Mouse (Mus musculus): ENCODE results near the gene Shq1. TPM values are rescaled to one million over a fixed set of nuclear protein-coding genes. Genes with fewer than 3 reads are reported as not detected.

The Shq1 gene
- total RNA-seq, 2 experiments from 2014 or later, result 7.3 to 7.7 TPM

DNA sequence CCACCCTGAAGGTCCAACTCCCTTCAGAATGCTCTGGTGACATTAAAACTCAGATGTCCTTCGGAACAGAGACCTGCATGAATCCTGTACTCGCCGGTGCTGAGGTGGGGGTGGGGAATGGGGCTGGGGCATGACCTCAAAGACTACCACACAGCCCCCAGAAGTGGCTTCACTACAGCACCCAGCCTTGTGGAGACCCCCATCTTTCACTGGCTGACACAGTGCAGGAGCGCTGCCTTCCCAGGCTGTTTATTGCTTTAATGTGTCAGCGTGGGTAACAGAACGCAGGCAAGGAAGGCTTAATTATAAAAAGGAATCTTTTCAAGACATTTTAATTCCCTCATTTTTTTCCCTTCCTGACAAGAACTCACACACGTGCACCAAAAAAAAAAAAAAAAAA, 137.6 kb downstream of the Shq1 start:
- no peak for DNase-seq (ENCODE audit: low spot score in 2 of 2)

DNA sequence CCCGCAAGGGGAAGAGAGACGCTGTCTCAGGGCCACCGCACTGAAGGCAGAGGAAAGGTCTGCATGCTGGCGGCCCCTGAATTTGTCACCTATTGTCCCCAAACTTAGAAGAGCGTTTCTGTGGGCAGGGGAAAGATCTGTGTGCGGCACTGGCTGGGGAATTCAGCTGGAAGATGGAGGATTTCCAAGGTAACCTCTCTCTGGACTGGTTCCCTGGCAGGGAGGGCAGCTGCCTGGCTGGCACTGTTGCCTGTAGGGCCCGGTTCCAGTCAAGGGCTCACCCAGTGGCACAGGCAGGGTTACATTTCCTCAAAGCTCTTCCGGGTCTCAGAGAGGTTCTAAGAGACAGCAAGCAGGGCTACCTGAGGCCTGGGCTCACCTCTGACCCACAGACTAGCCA, 138.6 kb downstream of the Shq1 start:
- DNase-seq (ENCODE audit: low spot score in 2 of 2), result peak; percentile 53 to 67

DNA sequence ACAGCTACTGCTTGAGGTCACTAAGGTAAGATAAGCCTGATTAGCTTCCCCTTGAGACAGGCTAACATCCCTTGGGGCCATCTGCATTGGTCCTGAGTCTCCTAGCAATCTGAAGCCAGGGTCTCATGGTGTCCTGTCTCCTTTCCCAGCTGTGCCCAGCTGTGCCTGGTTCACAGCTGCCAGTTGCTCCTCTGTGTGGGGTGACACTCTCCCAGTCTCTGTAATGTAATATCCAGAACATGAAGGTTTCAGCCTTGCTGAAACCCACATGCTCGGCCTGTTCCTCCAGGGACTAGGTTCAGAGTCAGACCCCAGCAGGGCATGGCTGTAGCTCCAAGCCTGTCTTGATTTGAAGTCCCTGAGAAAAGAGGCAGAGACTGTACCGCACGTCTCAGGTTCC, 141.3 kb downstream of the Shq1 start:
- no peak for DNase-seq (ENCODE audit: low spot score in 2 of 2)

DNA sequence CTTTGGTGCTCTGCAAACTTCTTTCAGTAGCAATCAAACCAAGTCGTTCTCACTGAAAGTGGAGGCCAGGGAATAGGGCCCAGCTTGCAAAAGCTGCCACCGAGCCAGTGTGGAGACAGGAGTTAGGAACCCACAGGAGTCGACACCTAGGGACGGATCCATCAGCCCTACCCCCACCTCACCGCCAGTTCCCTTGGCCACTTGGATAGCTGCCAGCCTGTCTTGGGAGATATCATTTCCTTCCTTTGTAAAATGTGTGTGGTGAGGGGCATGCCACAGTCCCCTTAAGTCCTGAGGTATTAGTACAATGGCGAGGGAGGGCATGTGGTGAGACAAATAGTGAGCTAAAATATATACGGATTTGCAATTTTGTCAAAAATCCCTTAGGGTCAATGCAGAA, 142.4 kb downstream of the Shq1 start:
- no peak for DNase-seq (ENCODE audit: low spot score in 2 of 2)

DNA sequence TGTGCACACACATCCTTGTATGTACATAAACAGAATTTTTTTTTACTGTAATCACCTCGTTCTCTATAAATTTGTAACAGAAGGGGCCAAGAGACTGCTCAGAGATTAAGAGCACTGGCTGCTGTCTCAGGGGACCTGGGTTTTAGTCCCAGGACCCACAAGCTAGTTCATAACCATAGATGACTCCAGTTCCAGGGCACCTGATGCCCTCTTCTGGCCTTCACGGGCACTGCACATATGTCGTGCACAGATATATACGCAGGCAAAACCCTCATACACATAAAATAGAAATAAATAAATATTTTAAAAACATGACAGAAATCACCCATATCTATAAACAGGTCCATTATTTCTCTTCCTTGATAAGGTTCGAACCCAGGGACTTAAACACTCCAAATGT, 143.0 kb downstream of the Shq1 start:
- no peak for DNase-seq (ENCODE audit: low spot score in 2 of 2)

DNA sequence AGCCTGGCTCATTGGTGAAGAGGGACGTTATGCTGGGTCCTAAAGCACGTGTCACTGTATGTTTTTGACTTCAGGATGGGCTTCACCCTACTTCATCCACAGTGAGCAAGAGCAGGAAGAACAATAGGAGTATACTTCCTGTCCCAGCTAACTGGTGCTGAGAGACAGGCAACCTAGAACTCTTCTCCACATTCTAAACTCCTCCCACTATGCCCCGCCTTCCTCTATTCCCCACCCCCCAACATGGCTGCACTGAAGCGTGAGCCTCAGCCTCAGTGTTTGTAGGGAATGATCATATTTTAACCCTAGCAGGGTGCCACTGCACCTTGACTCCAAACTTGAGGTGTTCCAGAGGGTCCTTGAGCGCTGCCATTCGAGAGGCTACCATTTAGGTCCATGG, 143.8 kb downstream of the Shq1 start:
- DNase-seq (ENCODE audit: low spot score in 2 of 2), result no peak

DNA sequence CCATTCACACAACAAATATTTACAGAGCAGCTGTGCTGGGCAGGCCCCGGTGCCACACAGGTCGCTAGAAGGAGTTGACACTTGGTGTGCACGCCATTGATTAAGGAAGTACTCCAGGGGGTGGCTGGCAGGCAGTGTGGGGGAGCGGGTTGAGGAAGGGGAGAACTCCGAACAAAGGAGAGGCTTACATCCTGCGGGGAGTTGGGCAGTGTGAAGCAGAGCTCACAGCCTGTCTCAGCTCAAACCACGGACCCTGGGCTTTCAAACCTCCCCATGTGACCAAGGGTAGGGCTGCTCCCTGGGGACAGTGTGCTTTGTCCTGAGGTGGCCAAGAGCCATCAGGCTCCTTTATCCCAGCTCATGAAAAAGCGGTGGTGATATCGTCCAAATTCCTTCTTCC, 144.9 kb downstream of the Shq1 start:
- no peak for DNase-seq (ENCODE audit: low spot score in 2 of 2)

DNA sequence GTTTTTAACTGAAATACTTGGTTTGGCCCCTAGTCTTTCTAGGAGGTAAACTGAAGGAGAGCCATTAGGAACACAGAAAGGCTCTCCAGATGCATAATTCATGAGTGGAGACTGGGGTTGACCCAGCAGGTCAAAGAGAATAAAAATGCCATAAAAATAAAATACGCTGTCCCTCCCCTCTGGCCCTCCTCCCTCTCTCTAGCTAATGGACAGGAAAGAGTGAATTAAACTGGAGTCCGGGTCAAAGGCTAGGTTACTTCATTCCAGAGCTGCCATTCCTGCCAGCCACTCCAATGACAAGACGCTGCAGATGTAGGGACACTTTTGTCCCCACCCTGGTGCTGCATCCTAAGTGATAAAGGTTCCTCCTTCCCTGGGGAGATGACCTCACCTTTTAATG, 145.5 kb downstream of the Shq1 start:
- no peak for DNase-seq (ENCODE audit: low spot score in 2 of 2)

DNA sequence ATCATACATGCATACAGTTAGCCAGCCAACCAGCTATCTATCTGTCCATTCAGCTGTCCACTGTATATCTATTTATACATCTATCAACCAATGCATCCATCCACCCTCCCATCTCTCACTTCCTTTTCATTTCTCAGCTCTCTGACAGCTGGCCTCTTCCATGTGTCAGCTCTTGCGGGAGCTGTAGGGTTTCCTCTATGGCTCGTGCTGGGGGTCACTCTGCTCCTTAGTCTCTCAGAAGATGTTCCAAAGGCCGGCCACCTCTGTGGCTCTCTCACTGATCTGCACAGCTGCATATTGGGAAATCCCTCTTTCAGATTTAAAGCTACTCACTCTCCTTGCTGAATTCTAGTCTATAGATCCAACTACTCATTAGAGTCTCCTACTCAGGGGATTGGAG, 148.5 kb downstream of the Shq1 start:
- DNase-seq (ENCODE audit: low spot score in 2 of 2), result no peak

DNA sequence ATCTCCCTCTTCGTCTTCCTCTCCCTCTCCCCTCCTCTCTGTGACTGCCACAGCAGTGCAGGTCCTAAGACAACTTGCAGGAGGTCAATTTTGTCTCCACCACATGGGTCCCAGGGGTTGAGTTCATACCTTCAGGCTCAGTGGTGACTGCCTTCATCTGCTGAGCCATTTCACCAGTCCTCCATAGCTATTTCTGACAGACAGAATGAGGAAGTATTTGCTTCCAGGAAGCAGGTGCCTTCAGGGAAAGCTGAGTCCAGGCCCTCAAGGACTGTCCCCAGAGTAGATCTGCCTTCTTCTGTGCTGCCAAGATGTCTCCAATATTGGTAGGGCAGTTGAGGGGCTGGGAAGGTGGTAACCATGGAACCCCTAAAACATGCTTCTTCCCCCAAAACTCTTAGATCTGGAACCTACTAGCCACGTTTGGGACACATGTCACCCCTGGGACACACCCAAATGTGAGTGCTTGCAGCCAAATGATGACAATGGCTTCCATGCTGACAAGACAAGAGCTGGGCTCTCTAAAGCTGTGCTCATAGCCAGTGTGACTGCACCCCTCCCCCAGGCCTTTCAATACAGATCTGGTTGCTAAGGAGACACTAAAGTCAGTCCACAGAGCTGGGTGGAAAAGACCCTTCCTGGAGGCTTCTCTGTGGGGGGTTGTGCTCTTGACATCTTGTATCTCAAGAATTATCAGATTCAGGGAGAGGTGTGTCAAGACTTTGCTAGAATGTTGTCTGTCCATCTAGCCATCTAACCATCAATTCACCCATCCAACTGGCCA, 149.2 kb downstream of the Shq1 start:
- no peak for DNase-seq (ENCODE audit: low spot score in 2 of 2)

DNA sequence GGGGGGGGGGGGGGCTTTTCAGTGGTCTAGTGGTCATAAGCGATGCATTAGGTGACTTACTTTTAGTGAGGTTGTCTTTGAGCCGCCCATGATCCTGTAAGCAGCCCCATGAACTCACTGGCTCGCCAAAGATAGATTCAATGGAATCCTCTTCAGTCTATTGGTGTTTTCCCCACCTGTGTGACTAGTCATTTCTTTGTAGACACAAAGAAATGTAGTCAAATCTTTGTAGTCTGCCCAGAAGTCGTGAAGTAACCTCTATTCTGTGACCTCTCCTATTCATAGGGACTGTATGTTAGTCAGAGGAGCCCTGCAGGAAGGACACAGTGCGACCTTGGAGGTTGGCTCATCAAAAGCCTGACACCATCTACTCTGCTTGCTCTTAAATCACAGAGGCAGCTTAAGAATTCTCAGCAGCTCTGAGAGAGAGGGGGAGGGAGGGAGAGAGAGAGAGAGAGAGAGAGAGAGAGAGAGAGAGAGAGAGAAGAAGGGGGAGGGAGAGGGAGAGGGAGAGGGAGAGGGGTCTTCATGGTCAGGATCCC, 150.3 kb downstream of the Shq1 start:
- no peak for DNase-seq (ENCODE audit: low spot score in 2 of 2)

DNA sequence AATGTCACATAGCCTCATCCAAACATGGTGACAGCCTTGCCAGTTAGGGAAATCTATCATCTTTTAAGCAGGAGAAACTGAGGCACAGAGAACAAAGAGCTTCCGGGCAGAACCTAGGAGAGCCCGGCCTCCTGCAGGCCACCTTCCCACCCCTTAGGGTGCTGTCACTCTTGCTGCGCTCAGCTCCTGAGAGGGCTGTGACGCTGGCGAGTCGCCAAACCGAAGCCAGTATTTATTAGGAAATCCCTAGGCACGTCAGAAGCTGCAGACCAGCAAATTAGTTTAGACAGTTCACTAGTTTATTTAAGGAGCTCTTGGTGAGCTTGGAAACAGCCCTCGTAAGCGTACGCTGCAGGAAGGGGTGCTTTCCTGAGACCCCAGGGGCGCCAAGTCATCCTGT, 151.1 kb downstream of the Shq1 start:
- DNase-seq (ENCODE audit: low spot score in 2 of 2), result no peak

Other genes with a start within 250 kb of the Shq1 start
- gene Gxylt2, start 33.6 kb upstream of the Shq1 start, total RNA-seq (2021), result 1 to 10 TPM; 2.7 TPM
- gene Ppp4r2, start 162.5 kb upstream of the Shq1 start, total RNA-seq (2021), result 10 to 100 TPM; 72.9 to 74.4 TPM